Mouse (Mus musculus): Measurements from ENCODE around the gene Fam181a. TPM values are rescaled to one million over a fixed set of nuclear protein-coding genes. Genes with fewer than 3 reads are reported as not detected.

Gene Fam181a
- total and polyA plus RNA-seq, 2 experiments from 2014 or later, result 9.1 to 10.7 TPM

GRCm38 (mm10) chr12:103300493-103300892 lies 10.3 kb upstream of the Fam181a start:
- TF ChIP-seq CTCF (IDR thresholded peaks at IDR 0.05; ENCODE audit: low read depth), result no peak
- no peak overlapping the region for H3K4me3 ChIP-seq (ENCODE audit: low read depth, low read length)
- no peak for DNase-seq
- H3K4me1 ChIP-seq (ENCODE audit: insufficient read depth), result no peaks in the 10 kb centered on the region
- 84% methylated on average over 9 of the region's 9 CpGs for WGBS
- no peaks in the 10 kb centered on the region for H3K36me3 ChIP-seq (ENCODE audit: insufficient read depth)
- H3K27me3 ChIP-seq (ENCODE audit: insufficient read depth, low read length), result no peaks in the 10 kb centered on the region
- no peak overlapping the region for H3K27ac ChIP-seq (ENCODE audit: low read depth, low read length)
- no peak for ATAC-seq
- H3K4me2 ChIP-seq (ENCODE audit: low read depth), result no peak overlapping the region
- H3K9ac ChIP-seq, result no peak overlapping the region
- H3K9me3 ChIP-seq (ENCODE audit: low read length), result no peaks in the 10 kb centered on the region

- no peaks in the 10 kb centered on the region for H3K36me3 ChIP-seq (ENCODE audit: insufficient read depth)
- WGBS, result 45% methylated on average over 2 of the region's 2 CpGs
Observed at GRCm38 (mm10) chr12:103301645-103302044, 9.1 kb upstream of the Fam181a start.

GRCm38 (mm10) chr12:103302960-103303359 lies 7.8 kb upstream of the Fam181a start:
- 98% methylated on average over 1 of the region's 1 CpGs for WGBS
- H3K4me1 ChIP-seq (ENCODE audit: insufficient read depth), result no peaks in the 10 kb centered on the region
- H3K36me3 ChIP-seq (ENCODE audit: insufficient read depth), result no peaks in the 10 kb centered on the region
- H3K4me2 ChIP-seq (ENCODE audit: low read depth), result no peak overlapping the region
- H3K27ac ChIP-seq (ENCODE audit: low read depth, low read length), result no peak overlapping the region
- H3K27me3 ChIP-seq (ENCODE audit: insufficient read depth, low read length), result no peaks in the 10 kb centered on the region
- DNase-seq (no peak), ATAC-seq (no peak)
- no peak overlapping the region for H3K4me3 ChIP-seq (ENCODE audit: low read depth, low read length)
- TF ChIP-seq CTCF (IDR thresholded peaks at IDR 0.05; ENCODE audit: low read depth), result no peak
- no peaks in the 10 kb centered on the region for H3K9me3 ChIP-seq (ENCODE audit: low read length)
- no peak overlapping the region for H3K9ac ChIP-seq

More at GRCm38 (mm10) chr12:103301645-103302044, 9.1 kb upstream of the Fam181a start:
- peak; percentile 90 for TF ChIP-seq CTCF (IDR thresholded peaks at IDR 0.05; ENCODE audit: low read depth)
- Histone ChIP-seq H3K4me2 (ENCODE audit: low read depth) (no peak overlapping the region), H3K4me3 (ENCODE audit: low read depth, low read length) (no peak overlapping the region), H3K9ac (no peak overlapping the region), H3K4me1 (ENCODE audit: insufficient read depth) (no peaks in the 10 kb centered on the region), H3K9me3 (ENCODE audit: low read length) (no peaks in the 10 kb centered on the region), H3K27ac (ENCODE audit: low read depth, low read length) (no peak overlapping the region), H3K27me3 (ENCODE audit: insufficient read depth, low read length) (no peaks in the 10 kb centered on the region)
- ATAC-seq (peak; percentile 29; the same call in 1 of the 2 replicates), DNase-seq (peak; percentile 75)

GRCm38 (mm10) chr12:103306224-103306623 lies 4.6 kb upstream of the Fam181a start:
- H3K4me3 ChIP-seq (ENCODE audit: low read depth, low read length), result no peak overlapping the region
- peak; percentile 54 for TF ChIP-seq CTCF (IDR thresholded peaks at IDR 0.05; ENCODE audit: low read depth)
- ATAC-seq, result peak; percentile 71
- H3K27me3 ChIP-seq (ENCODE audit: insufficient read depth, low read length), result no peaks in the 10 kb centered on the region
- no peak overlapping the region for H3K4me2 ChIP-seq (ENCODE audit: low read depth)
- no peak overlapping the region for H3K9ac ChIP-seq
- H3K9me3 ChIP-seq (ENCODE audit: low read length), result no peaks in the 10 kb centered on the region
- peak; percentile 22 for DNase-seq
- H3K36me3 ChIP-seq (ENCODE audit: insufficient read depth), result no peaks in the 10 kb centered on the region
- H3K4me1 ChIP-seq (ENCODE audit: insufficient read depth), result no peaks in the 10 kb centered on the region
- H3K27ac ChIP-seq (ENCODE audit: low read depth, low read length), result no peak overlapping the region
- 34% methylated on average over 2 of the region's 2 CpGs for WGBS

GRCm38 (mm10) chr12:103306720-103307119 lies 4.1 kb upstream of the Fam181a start:
- H3K27me3 ChIP-seq (ENCODE audit: insufficient read depth, low read length), result no peaks in the 10 kb centered on the region
- H3K4me3 ChIP-seq (ENCODE audit: low read depth, low read length), result no peak overlapping the region
- peak; percentile 45; the same call in 1 of the 2 replicates for ATAC-seq
- WGBS, result 23% methylated on average over 3 of the region's 3 CpGs
- no peak overlapping the region for H3K4me2 ChIP-seq (ENCODE audit: low read depth)
- H3K9me3 ChIP-seq (ENCODE audit: low read length), result no peaks in the 10 kb centered on the region
- no peaks in the 10 kb centered on the region for H3K36me3 ChIP-seq (ENCODE audit: insufficient read depth)
- DNase-seq, result peak; percentile 65
- no peak overlapping the region for H3K9ac ChIP-seq
- no peak overlapping the region for H3K27ac ChIP-seq (ENCODE audit: low read depth, low read length)
- peak; percentile 71 for TF ChIP-seq CTCF (IDR thresholded peaks at IDR 0.05; ENCODE audit: low read depth)
- H3K4me1 ChIP-seq (ENCODE audit: insufficient read depth), result no peaks in the 10 kb centered on the region

DNA sequence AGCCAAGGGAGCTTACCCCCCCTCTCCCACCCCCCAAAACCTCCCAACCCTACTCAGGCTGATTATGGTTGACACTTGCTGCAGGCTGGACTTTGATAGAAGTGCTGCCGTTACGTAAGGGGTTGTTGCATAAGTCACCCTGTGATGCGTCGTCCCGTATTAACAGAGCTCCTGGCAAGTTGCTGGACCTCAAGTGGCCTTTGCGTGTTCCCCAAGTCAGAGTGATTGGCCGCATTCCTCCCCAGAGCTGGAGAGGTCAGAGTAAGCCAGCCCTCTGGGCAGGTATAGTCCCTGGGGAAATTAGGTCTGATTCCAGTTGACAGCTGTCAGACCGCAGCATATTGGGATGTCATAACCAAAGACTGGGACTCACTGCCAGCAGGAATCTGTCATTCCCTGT lies 1.1 kb downstream of the Fam181a start:
- DNase-seq (no peak), ATAC-seq (no peak)
- Histone ChIP-seq H3K4me2 (ENCODE audit: low read depth) (no peak overlapping the region), H3K9ac (no peak overlapping the region), H3K4me3 (ENCODE audit: low read depth, low read length) (no peak overlapping the region), H3K27ac (ENCODE audit: low read depth, low read length) (no peak overlapping the region), H3K27me3 (ENCODE audit: insufficient read depth, low read length) (no peaks in the 10 kb centered on the region), H3K9me3 (ENCODE audit: low read length) (no peaks in the 10 kb centered on the region), H3K36me3 (ENCODE audit: insufficient read depth) (no peaks in the 10 kb centered on the region), H3K4me1 (ENCODE audit: insufficient read depth) (peaks cover 11% of the 10 kb centered on the region; the same call in 1 of the 2 replicates)
- TF ChIP-seq CTCF (IDR thresholded peaks at IDR 0.05; ENCODE audit: low read depth), result no peak
- WGBS, result 92% methylated on average over 8 of the region's 8 CpGs

GRCm38 (mm10) chr12:103313274-103313673 lies 2.5 kb downstream of the Fam181a start:
- ATAC-seq (peak; percentile 9; the same call in 1 of the 2 replicates), DNase-seq (no peak)
- Histone ChIP-seq H3K4me3 (ENCODE audit: low read depth, low read length) (no peak overlapping the region), H3K4me2 (ENCODE audit: low read depth) (peak overlapping the region; percentile 75; the same call in 1 of the 2 replicates), H3K4me1 (ENCODE audit: insufficient read depth) (peaks cover 11% of the 10 kb centered on the region; the same call in 1 of the 2 replicates), H3K9me3 (ENCODE audit: low read length) (no peaks in the 10 kb centered on the region), H3K27me3 (ENCODE audit: insufficient read depth, low read length) (no peaks in the 10 kb centered on the region), H3K9ac (no peak overlapping the region), H3K36me3 (ENCODE audit: insufficient read depth) (no peaks in the 10 kb centered on the region), H3K27ac (ENCODE audit: low read depth, low read length) (no peak overlapping the region)
- no peak for TF ChIP-seq CTCF (IDR thresholded peaks at IDR 0.05; ENCODE audit: low read depth)
- 41% methylated on average over 6 of the region's 6 CpGs for WGBS

All from forebrain, postnatal 0 days (tissue).